Mouse (Mus musculus) limb, embryonic 14.5 days (tissue): ENCODE data around the gene Lrba. TPM values are rescaled to one million over a fixed set of nuclear protein-coding genes. Genes with fewer than 3 reads are reported as not detected.

Experiments
- ATAC-seq: fragments of 200-750 bp; cut with Nextera tagmentation; 2 replicates; pipeline ENCODE4 v1.8.0; 2017; ENCODE audit warnings: low read depth, moderate number of reproducible peaks, moderate TSS enrichment; ENCODE audit not compliant: low FRiP score
- DNase-seq: peaks from one replicate; pipeline ENCODE4 v3.0.0-alpha.2; 2015; ENCODE audit warnings: low spot score
- H3K27ac ChIP-seq: fragments of 300-500 bp; sonication (generic); replicated peaks from 2 replicates; pipeline ENCODE4 v1.5.1; 2014; ENCODE audit warnings: low read depth, mild to moderate bottlenecking, low read length, moderate library complexity, mixed read lengths
- H3K27me3 ChIP-seq: fragments of 300-500 bp; sonication (generic); 2 replicates; pipeline ENCODE4 v1.6.1; 2014; ENCODE audit warnings: low read length, mixed read lengths; ENCODE audit not compliant: control insufficient read depth, insufficient read depth
- H3K36me3 ChIP-seq: fragments of 300-500 bp; sonication (generic); 2 replicates; pipeline ENCODE4 v1.6.1; 2014; ENCODE audit warnings: mild to moderate bottlenecking, low read length, moderate library complexity, mixed read lengths; ENCODE audit not compliant: control insufficient read depth, insufficient read depth
- H3K4me1 ChIP-seq: fragments of 300-500 bp; sonication (generic); 2 replicates; pipeline ENCODE4 v1.6.1; 2014; ENCODE audit warnings: antibody characterized with exemption, low read length, mixed read lengths; ENCODE audit not compliant: control insufficient read depth, insufficient read depth
- H3K4me2 ChIP-seq: fragments of 300-500 bp; sonication (generic); replicated peaks from 2 replicates; pipeline ENCODE4 v1.6.1; 2014; ENCODE audit warnings: low read depth, mild to moderate bottlenecking, low read length, moderate library complexity; ENCODE audit not compliant: severe bottlenecking
- H3K4me3 ChIP-seq: fragments of 300-500 bp; sonication (generic); replicated peaks from 2 replicates; pipeline ENCODE4 v1.5.1; 2014; ENCODE audit warnings: low read length
- H3K9ac ChIP-seq: fragments of 300-500 bp; sonication (generic); 2 replicates; pipeline ENCODE4 v1.6.1; 2014; ENCODE audit warnings: mild to moderate bottlenecking, low read depth, low read length, moderate library complexity; ENCODE audit not compliant: severe bottlenecking
- H3K9me3 ChIP-seq: fragments of 300-500 bp; sonication (generic); 2 replicates; pipeline ENCODE4 v1.6.1; 2016; ENCODE audit warnings: low read length; ENCODE audit not compliant: control insufficient read depth
- POLR2A ChIP-seq: fragments of 200-500 bp; IDR thresholded peaks from 2 replicates; pipeline ENCODE4 v1.8.0; 2012; ENCODE audit warnings: inconsistent platforms, mild to moderate bottlenecking, moderate library complexity, borderline replicate concordance; ENCODE audit not compliant: insufficient read depth, insufficient read length; ENCODE audit errors: extremely low read depth
- WGBS: fragments of 180-500 bp; shearing (Covaris S2); extraction: QIAGEN DNeasy Blood & Tissue Kit; methylation state at CpG from one replicate; pipeline ENCODE4 v1.1.7; 2014; 5-methylcytosine and 5-hydroxymethylcytosine counted together
- polyA plus RNA-seq, 2 experiments: library from polyadenylated mRNA; depleted of rRNA in 1 of 2; stranded (reverse) in 1 of 2; unstranded in 1 of 2; fragments of >200 nt; fragmentation: Nextera tagmentation in 1 of 2; extraction: Ambion mirVana in 1 of 2; gene quantifications; 2 replicates each; pipeline versions ENCODE4 v1.2.1 to v1.2.3; 2012 to 2014

Gene Lrba
- polyA plus RNA-seq, 2 experiments, result 8.9 to 13.6 TPM

DNA sequence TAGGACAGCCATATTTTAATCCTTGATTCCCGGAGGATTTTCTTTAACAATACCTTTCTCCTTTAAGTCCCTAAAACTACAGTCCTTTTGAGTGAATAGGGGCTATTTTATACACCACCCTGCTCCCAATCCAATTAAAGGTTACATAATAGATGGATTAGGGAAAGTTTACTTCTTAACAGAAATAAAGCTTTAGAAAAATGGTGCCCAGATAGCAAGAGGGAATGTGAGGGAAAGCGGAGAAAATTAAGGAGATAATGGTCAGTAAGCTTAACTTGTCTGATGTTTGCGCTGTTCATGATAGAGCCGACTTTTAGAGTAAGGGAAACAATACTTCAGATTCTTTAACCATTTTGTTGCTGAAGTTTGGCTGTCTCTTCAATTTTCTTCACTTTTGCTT lies 347.0 kb downstream of the Lrba start:
- DNase-seq (no peak), ATAC-seq (no peak)
- Histone ChIP-seq H3K4me1 (no peaks in the 10 kb centered on the region), H3K27me3 (no peaks in the 10 kb centered on the region), H3K4me2 (no peak overlapping the region), H3K9ac (no peak overlapping the region), H3K27ac (no peak overlapping the region), H3K4me3 (no peak overlapping the region), H3K9me3 (no peaks in the 10 kb centered on the region), H3K36me3 (no peaks in the 10 kb centered on the region)
- WGBS, result 65% methylated on average over 4 of the region's 4 CpGs
- TF ChIP-seq POLR2A, result no peak

DNA sequence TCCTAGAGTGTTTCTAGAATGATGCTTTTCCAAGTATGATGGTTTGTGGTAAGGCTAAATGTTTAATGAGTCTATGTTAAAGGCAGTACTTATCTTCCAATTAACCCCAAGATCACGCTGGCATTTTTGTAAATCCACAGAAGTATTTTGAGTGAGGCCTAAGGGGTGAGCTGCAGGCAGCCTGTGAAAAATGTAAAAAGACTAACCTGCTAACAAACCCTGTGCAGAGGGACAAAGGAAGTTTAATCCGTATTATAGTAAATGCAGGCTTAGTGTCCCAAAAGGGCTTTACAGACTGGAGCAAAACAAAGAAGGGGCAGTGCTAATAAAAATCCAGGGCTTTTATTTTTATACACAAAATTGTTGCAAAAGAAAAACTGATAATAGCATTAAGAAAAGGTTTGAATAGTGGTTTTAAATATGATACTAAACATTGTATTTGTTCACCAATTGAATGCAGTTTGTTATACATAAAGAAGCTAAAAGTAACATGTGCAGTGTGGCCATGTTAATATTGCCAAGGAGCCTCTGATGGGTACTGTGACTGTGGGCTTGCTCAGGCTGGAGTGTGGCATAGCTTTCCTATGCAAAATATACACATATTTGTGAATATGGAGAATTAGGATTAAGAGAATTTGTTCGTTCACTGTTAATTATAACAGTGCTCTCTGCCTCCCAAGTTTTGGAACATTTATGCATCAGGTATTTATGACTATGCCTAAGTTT lies 348.2 kb downstream of the Lrba start:
- Histone ChIP-seq H3K9ac (no peak overlapping the region), H3K27me3 (no peaks in the 10 kb centered on the region), H3K9me3 (no peaks in the 10 kb centered on the region), H3K4me1 (no peaks in the 10 kb centered on the region), H3K4me2 (no peak overlapping the region), H3K27ac (no peak overlapping the region), H3K36me3 (no peaks in the 10 kb centered on the region), H3K4me3 (no peak overlapping the region)
- 43% methylated on average over 3 of the region's 3 CpGs for WGBS
- TF ChIP-seq POLR2A, result no peak
- DNase-seq (no peak), ATAC-seq (no peak)

DNA sequence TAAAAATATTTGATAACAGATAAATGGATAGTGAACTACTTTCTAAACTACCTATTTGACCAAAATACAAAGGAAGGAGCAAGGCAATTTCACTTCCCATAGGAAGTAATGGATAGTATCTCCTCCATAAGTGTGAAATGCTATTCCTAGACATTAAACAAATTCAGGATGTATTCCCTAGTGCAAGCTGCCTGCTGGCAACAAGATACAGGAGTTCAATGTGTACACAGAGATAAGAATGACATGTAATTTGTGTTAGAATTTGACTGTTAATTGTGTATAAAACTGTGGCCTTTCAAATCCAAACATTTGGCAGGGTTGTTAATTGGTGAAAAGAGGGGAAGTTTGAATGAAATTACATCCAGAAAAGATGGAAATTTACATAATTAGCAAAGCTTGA lies 350.8 kb downstream of the Lrba start:
- TF ChIP-seq POLR2A, result no peak
- no peak overlapping the region for H3K27ac ChIP-seq
- no peak overlapping the region for H3K9ac ChIP-seq
- H3K4me3 ChIP-seq, result no peak overlapping the region
- ATAC-seq (no peak), DNase-seq (no peak)
- no peak overlapping the region for H3K4me2 ChIP-seq
- no peaks in the 10 kb centered on the region for H3K9me3 ChIP-seq
- H3K36me3 ChIP-seq, result no peaks in the 10 kb centered on the region
- no peaks in the 10 kb centered on the region for H3K4me1 ChIP-seq
- H3K27me3 ChIP-seq, result no peaks in the 10 kb centered on the region

DNA sequence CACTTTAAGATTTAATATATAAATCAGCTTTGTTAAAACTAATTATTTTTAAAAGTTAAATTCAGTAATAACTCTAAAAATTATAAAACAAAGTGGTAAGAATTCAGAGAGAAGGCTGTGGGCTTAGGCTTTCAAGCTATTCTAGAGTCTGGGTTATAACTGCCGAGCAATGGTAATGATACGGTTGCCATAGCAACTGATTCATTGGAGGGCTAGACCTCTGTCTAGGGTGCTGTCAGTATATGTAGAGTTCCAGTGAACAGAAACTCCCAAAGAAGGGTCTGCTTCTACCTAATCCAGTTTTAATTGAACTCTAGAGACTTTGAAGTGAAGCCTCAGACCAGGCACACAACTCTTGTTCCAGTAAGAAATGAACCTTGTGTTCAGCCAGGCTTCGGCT lies 377.8 kb downstream of the Lrba start:
- H3K27ac ChIP-seq, result no peak overlapping the region
- ATAC-seq (no peak), DNase-seq (no peak)
- no peaks in the 10 kb centered on the region for H3K9me3 ChIP-seq
- H3K9ac ChIP-seq, result no peak overlapping the region
- no peak for TF ChIP-seq POLR2A
- H3K36me3 ChIP-seq, result no peaks in the 10 kb centered on the region
- no peak overlapping the region for H3K4me3 ChIP-seq
- H3K4me1 ChIP-seq, result no peaks in the 10 kb centered on the region
- no peaks in the 10 kb centered on the region for H3K27me3 ChIP-seq
- WGBS, result 57% methylated on average over 3 of the region's 3 CpGs
- H3K4me2 ChIP-seq, result no peak overlapping the region

DNA sequence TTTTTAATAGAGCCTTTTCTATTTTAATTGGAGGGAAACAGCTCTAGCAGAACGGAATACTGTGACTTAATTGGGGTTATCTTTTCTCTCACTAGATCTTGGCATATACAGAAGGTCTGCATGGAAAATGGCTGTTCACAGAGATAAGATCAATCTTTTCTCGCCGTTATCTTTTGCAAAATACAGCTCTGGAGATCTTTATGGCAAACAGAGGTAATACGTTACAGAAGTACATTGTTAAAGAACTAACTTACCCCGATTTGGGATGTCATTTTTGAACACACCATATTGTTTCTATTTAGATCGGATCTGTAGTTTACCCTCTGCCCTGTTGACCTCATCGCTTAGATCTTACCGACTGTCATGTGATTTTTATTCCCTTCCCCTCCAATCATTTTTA lies 381.3 kb downstream of the Lrba start:
- ATAC-seq (no peak), DNase-seq (no peak)
- no peaks in the 10 kb centered on the region for H3K9me3 ChIP-seq
- no peak overlapping the region for H3K4me3 ChIP-seq
- no peak overlapping the region for H3K9ac ChIP-seq
- TF ChIP-seq POLR2A, result no peak
- H3K27ac ChIP-seq, result no peak overlapping the region
- H3K27me3 ChIP-seq, result no peaks in the 10 kb centered on the region
- no peaks in the 10 kb centered on the region for H3K4me1 ChIP-seq
- H3K4me2 ChIP-seq, result no peak overlapping the region
- whole genome bisulfite sequencing, result 76% methylated on average over 8 of the region's 8 CpGs
- H3K36me3 ChIP-seq, result no peaks in the 10 kb centered on the region
